Mouse (Mus musculus) T-cell, adult 2 months (primary cell): ENCODE data around the gene Olfr94.
"Not testable (repeated sequence)": the region's sequence is repeated elsewhere in the genome, so short reads cannot be mapped to it uniquely, and the experiment has no call there.

Experiments
- DNase-seq: peaks from one replicate; pipeline ENCODE4 v3.0.0; 2022; ENCODE audit warnings: low spot score

Olfr94 gene

DNA sequence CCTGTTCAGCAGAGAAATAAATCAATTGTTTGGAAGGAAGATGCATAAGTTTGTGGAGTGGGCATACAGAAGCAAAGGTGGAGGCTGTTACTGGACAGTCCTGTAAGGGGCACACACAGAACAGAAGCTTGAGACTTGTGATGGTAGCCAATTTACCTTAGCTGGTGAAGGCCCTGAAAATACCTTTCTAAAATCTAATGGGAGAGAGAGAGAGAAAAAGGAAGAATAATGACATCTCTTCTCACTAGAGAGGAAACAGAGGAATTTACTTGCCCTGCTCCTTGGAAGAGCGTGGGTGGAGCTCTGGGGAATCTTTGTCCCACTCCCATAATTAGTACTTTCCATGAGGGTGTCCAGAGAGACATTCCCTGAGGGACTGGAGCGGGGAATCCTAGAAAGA is at the start of gene Olfr94:
Gene Olfr94 (minus strand): TSS at position 101 of the 400 bp plus-strand sequence.
- DNase-seq: no peak

DNA sequence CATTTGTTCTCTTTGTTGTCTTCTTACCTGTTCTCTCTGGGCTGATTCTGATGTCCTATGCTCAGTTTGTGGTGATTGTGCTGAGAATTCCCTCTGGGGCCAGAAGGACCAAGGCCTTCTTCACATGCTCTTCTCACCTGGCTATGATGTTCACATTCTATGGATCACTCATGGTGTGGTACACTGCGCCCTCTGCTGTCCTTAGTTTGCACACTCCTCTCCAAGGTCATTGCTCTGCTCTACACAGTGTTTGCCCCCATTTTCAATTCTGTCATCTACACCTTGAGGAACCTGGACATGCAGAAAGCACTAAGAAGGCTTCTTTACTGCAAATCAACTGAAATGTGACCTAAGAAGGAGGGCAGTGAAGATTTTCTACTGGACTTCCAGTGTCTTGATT is 49.8 kb upstream of the Olfr94 start:
- DNase-seq: peak; percentile 15

GRCm38 (mm10) chr17:37249460-37249859 is 48.7 kb upstream of the Olfr94 start:
- DNase-seq: no peak

DNA sequence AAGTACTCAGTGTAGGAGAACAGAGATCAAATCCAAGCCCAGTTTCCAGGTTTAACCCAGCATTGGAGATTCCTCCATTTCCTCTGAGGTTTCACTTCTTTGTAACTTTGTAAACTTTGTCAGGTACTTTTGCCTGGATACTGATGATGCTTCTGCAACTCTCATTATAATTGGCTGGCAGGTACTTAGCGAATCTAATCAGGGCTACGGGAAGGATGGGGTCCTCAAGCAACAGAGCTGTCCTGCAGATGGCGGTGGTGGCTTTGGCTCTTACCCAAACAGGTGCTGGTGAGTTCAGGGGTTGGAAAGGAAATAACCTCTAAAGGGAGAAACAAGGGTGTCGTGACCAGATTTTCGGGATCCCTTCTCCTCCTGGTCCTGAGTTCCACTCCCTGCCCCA is 45.9 kb upstream of the Olfr94 start:
- peak; percentile 64 for DNase-seq

- no peak for DNase-seq
Measured at GRCm38 (mm10) chr17:37242198-37242597, 41.4 kb upstream of the Olfr94 start.

DNA sequence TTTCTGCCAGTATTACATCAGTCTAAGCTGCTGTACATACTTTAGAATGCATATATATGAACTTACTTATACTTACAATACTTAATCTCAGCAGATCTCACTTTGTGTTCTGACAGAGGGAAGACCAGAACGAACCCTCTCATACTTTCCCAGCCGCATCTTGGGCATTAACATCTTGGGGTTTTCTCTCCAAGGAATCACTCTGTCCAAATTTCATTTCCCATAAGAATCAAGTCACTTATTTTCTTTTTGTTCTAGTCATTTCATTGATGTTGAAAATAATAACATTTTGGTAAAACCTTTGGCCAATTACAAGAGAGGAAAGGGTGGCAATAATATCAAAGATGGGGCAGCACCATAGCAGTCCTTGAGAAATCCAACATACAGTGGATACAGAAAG is 36.4 kb upstream of the Olfr94 start, which contains the start of gene Olfr97:
Gene Olfr97 (minus strand): TSS at position 101 of the 400 bp plus-strand sequence.
- not testable (repeated sequence) for DNase-seq

DNA sequence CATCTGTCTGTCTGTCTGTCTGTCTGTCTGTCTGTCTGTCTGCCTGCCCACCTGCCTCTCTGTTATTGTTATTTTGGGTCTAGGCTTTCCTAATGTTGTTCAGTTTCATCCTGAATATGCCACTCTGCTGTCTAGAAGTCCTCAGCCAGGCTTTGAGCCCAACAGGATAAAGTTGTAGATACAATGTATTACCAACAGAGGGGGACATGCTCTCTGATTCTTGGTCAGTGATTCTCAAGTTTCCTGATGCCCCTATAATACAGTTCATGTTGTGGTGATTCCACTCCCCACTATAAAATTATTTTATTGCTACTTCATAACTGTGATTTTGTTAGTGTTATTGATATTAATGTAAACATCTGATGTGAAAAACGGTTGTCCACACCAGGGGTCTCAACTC is 21.1 kb upstream of the Olfr94 start:
- DNase-seq: no peak

- DNase-seq: no peak
Measured at GRCm38 (mm10) chr17:37219846-37220245, 19.1 kb upstream of the Olfr94 start, which contains the start of gene Olfr96. Gene Olfr96, plus strand, starts transcription at chr17:37220146.

DNA sequence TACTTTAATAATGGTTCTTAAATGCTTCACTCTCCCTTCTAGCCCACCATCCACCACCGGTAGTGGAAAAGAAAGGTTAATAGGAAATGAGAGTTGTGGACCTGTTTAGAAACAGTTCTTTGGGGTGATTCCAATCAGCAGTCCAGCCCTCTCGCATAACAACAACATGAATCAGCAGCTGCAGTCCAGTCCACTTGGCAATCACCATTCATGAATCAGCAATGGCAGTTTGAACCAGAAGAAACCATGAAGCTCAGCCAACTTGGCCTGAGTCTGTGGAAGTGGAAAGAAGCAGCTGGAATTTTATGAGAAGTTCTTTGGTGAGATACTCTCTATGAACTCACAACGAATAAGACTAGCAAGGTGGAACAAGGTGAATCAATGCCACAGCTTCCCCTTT is 17.7 kb upstream of the Olfr94 start:
- DNase-seq: no peak

DNA sequence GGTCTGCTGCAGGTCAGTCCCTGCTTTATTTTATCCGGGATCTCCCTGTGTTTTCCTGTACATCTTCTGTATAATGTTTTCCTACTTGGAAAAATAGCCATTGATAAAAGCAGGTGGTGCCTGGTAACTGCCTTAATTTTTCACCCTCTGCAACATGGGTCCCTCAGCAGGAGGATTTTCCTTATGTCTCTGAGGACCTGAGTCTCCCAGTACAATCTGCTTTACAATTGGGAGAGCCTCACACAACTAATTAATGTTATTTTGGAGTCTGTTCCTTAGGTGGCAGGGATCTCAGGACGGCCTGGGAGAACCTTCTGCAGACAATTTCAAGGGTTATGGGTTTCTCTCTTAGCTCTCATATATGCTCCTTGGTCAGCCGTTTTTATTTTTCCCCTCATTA is 12.2 kb upstream of the Olfr94 start, which contains the start of gene Olfr95:
Gene Olfr95 (minus strand): TSS at position 101 of the 400 bp plus-strand sequence.
- DNase-seq: no peak

DNA sequence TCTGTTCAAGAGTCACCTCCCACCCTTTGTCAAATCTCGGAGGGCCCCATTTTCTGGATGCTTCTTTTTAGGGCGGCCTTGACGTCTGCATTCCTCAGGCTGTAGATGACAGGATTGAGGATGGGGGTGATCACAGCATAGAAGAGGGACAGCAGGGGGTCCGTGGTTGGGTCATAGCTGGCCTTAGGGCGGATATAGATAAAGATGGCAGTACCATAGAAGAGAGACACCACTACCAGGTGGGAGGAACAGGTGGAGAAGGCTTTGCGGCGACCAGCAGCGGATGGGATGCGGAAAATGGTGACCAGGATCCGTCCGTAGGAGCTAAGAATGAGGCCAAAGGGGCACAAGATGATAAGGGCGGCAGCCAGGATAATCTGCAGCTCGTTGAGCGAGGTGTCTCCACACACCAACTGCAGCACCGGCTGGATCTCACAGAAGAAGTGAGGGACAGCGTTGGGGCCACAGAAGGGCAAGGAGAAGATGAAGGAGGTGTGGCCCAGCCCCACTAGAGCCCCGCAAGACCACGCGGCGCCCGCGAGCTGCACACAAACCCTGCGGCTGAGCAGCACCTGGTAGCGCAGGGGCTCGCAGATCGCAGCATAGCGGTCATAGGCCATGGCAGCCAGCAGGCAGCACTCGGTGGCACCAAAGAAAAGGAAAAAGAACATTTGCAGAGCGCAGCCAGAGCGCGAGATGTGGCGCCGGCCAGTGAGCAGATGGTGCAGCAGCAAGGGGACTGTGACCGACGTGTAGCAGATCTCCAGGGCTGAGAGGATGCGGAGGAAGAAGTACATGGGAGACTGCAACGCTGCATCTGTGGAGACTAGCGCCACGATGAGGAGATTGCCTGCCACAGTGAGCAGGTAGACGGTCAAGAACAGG is 10.3 kb upstream of the Olfr94 start:
- DNase-seq: no peak

GRCm38 (mm10) chr17:37203917-37204236 is 3.1 kb upstream of the Olfr94 start:
- DNase-seq: no peak

DNA sequence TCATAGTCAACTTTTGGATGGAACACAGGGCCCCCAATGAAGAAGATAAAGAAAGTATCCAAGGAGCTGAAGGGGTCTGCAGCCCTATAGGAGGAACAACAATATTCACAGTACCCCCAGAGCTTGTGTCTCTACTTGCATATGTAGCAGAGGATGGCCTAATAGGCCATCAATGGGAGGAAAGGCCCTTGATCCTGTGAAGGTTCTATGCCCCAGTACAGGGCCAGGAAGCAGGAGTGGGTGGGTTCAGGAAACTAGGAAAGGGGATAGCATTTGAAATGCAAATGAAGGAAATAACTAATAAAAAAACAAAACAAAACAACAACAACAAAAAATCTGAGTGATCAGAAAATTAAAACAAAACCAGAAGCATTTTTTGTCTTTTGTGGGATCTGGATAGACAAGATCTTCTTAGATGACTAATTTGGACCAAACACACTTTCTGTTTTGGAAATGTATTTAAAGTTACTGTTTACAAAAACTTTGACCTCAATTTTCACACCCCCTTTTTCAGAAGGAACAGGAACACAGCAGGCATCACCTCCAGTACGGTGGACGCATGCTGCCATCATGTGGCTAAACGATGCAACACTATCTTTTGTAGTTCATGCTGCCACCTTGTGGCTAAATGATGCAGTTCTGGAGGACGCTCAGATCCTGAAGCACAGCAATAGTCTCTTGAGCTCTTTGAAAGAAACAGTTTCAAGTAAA is 2.6 kb upstream of the Olfr94 start:
- DNase-seq: peak; percentile 61

- no peak for DNase-seq
Measured at GRCm38 (mm10) chr17:37196845-37197724, 3.7 kb downstream of the Olfr94 start.

- DNase-seq: no peak
Measured at GRCm38 (mm10) chr17:37194782-37195181, 6.0 kb downstream of the Olfr94 start.

- no peak for DNase-seq
Measured at GRCm38 (mm10) chr17:37193656-37194055, 7.1 kb downstream of the Olfr94 start, which contains the start of gene Ubd. Gene Ubd, plus strand, starts transcription at chr17:37193892.

GRCm38 (mm10) chr17:37193032-37193431 is 7.8 kb downstream of the Olfr94 start:
- DNase-seq: no peak

DNA sequence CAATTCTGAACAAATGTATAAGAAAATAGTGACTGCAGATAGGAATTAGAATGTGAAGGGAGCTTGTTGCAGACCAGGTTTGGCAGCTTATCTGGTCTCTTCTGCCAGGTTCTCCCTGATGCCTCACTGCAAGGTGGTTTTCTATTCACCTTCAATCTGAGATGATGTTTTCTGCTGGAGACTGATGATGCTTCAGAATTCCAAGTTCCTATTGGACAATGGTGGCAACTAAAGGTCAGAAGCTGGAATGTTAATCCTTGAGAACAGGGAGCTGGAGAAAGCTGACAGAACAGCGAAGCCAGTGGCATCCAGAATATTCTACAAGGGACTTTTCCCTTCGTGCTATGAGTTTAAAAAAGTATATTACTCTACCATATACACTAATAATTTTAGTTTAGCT is 10.1 kb downstream of the Olfr94 start:
- DNase-seq: no peak

DNA sequence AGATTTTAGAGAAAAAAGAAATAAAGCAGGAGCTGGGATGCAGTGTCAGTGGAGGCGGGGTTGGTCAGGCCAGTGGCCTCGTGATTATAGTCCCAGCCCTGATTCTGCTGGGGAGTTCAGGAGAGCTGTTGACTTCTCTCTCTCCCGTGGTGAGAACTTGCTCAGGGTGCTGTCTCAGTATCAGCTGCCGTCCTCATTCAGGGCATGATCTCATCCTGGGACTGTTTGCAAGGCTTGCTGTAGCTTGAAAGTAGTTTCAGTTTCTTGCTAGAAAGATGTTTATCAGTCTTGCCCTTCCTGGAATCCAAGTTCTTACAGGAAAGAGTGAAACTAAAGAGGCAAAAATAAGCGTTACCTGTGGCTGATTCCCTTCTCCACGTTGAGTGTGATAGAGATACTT is 15.3 kb downstream of the Olfr94 start:
- DNase-seq: no peak

DNA sequence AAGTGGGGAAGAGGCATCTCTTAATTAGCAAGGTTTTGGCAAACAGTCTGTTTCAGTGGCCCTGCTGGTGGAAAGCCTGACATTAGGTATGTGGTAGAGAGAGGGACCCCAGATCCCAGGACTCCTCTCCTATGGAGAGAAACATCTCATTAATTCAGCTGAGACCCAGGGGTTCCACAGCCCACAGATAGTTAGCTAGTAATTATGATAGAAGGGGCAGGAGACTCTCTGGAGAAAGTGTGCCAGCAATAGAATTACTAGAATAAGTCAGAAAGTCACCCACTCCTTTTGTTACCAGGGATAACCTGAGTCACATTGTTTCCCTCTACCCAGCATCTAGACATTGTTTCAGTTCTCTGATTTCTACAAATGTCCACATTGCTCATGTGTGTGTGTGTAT is 39.4 kb downstream of the Olfr94 start, which contains the start of gene Olfr93:
Gene Olfr93 (minus strand): TSS at position 101 of the 400 bp plus-strand sequence.
- no peak for DNase-seq
